Mouse (Mus musculus) forebrain, embryonic 16.5 days (tissue): ENCODE measurements at regions not wholly inside any gene's neighbourhood (a gene's known extent, or its start where the extent isn't known, plus 50 kb on each side); places are given as distances from the start of the nearest gene placed in this dataset. TPM values are rescaled to one million over a fixed set of nuclear protein-coding genes. Genes with fewer than 3 reads are reported as not detected.

Experiments
- ATAC-seq: fragments of 200-750 bp; cut with Nextera tagmentation; 2 replicates; pipeline ENCODE4 v1.8.0; 2017; ENCODE audit warnings: mild to moderate bottlenecking, moderate library complexity
- H3K27ac ChIP-seq: fragments of 300-500 bp; sonication (generic); 2 replicates; pipeline ENCODE4 v1.5.1; 2014; ENCODE audit warnings: low read length, control low read depth
- H3K27me3 ChIP-seq: fragments of 300-500 bp; sonication (generic); replicated peaks from 2 replicates; pipeline ENCODE4 v1.6.1; 2014; ENCODE audit warnings: low read length; ENCODE audit not compliant: control insufficient read depth, insufficient read depth
- H3K36me3 ChIP-seq: fragments of 300-500 bp; sonication (generic); 2 replicates; pipeline ENCODE4 v1.6.1; 2014; ENCODE audit not compliant: control insufficient read depth, insufficient read depth
- H3K4me1 ChIP-seq: fragments of 300-500 bp; sonication (generic); replicated peaks from 2 replicates; pipeline ENCODE4 v1.6.1; 2014; ENCODE audit warnings: low read length; ENCODE audit not compliant: control insufficient read depth, insufficient read depth
- H3K4me2 ChIP-seq: fragments of 300-500 bp; sonication (generic); 2 replicates; pipeline ENCODE4 v1.6.1; 2014; ENCODE audit warnings: mild to moderate bottlenecking, low read length, control low read depth
- H3K4me3 ChIP-seq: fragments of 300-500 bp; sonication (generic); replicated peaks from 2 replicates; pipeline ENCODE4 v1.5.1; 2014; ENCODE audit warnings: mild to moderate bottlenecking, low read length, control low read depth
- H3K9ac ChIP-seq: fragments of 300-500 bp; sonication (generic); replicated peaks from 2 replicates; pipeline ENCODE4 v1.6.1; 2014; ENCODE audit warnings: low read depth, low read length, control low read depth
- H3K9me3 ChIP-seq: fragments of 300-500 bp; sonication (generic); 2 replicates; pipeline ENCODE4 v1.6.1; 2016; ENCODE audit warnings: low read length; ENCODE audit not compliant: control insufficient read depth
- WGBS: fragments of 180-500 bp; shearing (Covaris S2); extraction: QIAGEN DNeasy Blood & Tissue Kit; methylation state at CpG from one replicate; pipeline ENCODE4 v1.1.7; 2014; 5-methylcytosine and 5-hydroxymethylcytosine counted together
- microRNA-seq: library from miRNA; unstranded; fragments of <30 nt; microRNA quantifications from one replicate; pipeline ENCODE4, GENCODE M21; 2017

GRCm38 (mm10) chr13:28416231-28416630 is 158.9 kb downstream of the Gm11361 start:
- H3K4me2 ChIP-seq = peak overlapping the region; percentile 61
- peaks cover 60% of the 10 kb centered on the region for H3K4me1 ChIP-seq
- H3K27ac ChIP-seq = peak overlapping the region; percentile 95
- peak overlapping the region; percentile 39 for H3K4me3 ChIP-seq
- peak; percentile 88 for ATAC-seq
- H3K9ac ChIP-seq = peak overlapping the region; percentile 57
- no peaks in the 10 kb centered on the region for H3K9me3 ChIP-seq
- H3K27me3 ChIP-seq = no peaks in the 10 kb centered on the region
- 1% methylated on average over 6 of the region's 6 CpGs for WGBS
- H3K36me3 ChIP-seq = no peaks in the 10 kb centered on the region

GRCm38 (mm10) chr13:28415769-28416168 is 158.4 kb downstream of the Gm11361 start:
- Histone ChIP-seq H3K4me3 (peak overlapping the region; percentile 20), H3K27ac (peak overlapping the region; percentile 95), H3K9me3 (no peaks in the 10 kb centered on the region), H3K36me3 (no peaks in the 10 kb centered on the region), H3K4me2 (peak overlapping the region; percentile 61), H3K27me3 (no peaks in the 10 kb centered on the region), H3K4me1 (peaks cover 58% of the 10 kb centered on the region), H3K9ac (0 out of 2 replicates have a peak overlapping the region, but pooled peaks have one; percentile 33)
- 9% methylated on average over 1 of the region's 1 CpGs for WGBS
- peak; percentile 25 for ATAC-seq

- Histone ChIP-seq H3K27ac (peak overlapping the region; percentile 47; the same call in 1 of the 2 replicates), H3K36me3 (no peaks in the 10 kb centered on the region), H3K27me3 (no peaks in the 10 kb centered on the region), H3K9me3 (no peaks in the 10 kb centered on the region), H3K4me2 (no peak overlapping the region), H3K4me1 (peaks cover 17% of the 10 kb centered on the region), H3K9ac (no peak overlapping the region), H3K4me3 (no peak overlapping the region)
- ATAC-seq = peak; percentile 64
- 6% methylated on average over 2 of the region's 2 CpGs for WGBS
These were observed 153.0 kb downstream of the Gm11361 start for GRCm38 (mm10) chr13:28410324-28410723.

GRCm38 (mm10) chr13:28409609-28409902 is 152.2 kb downstream of the Gm11361 start:
- WGBS = 4% methylated on average over 1 of the region's 1 CpGs
- Histone ChIP-seq H3K4me3 (no peak overlapping the region), H3K27ac (0 out of 2 replicates have a peak overlapping the region, but pooled peaks have one; percentile 12), H3K9me3 (no peaks in the 10 kb centered on the region), H3K27me3 (no peaks in the 10 kb centered on the region), H3K9ac (no peak overlapping the region), H3K4me2 (no peak overlapping the region), H3K4me1 (peaks cover 10% of the 10 kb centered on the region), H3K36me3 (no peaks in the 10 kb centered on the region)
- peak; percentile 45; the same call in 1 of the 2 replicates for ATAC-seq

DNA sequence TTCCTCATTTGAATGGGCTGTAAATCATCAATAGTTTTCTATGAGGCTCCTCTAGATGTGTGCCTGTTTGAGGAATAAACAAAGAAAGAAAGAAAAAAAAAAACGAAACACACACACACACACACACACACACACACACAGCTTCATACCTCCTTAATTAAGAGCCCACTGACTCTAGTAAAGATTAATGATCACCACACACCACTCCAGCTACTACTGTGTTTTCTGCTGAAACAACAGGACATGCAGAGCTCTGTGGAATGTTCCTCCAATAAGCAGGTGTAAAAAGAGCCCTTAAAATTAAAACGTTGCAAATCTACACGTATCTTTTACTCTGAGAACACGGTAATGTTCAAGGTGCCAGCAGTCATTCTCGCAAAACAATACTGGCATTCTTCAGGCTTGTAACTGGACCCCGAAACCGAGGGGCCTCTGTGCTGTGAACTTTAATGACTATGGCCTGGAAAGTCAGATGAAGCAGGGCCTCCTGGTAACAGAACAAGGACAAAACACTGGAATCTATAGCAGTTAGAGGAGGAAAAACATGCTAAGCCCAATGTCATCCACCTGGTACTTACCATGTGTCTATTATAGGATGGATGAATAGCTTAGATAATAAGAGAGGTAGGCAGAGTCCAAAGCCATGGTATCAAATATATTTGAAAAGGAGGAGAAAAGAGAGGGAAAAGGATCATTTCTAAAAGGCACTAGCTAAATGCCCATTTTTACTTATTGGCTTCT is 151.7 kb downstream of the Gm11361 start:
- Histone ChIP-seq H3K27me3 (no peaks in the 10 kb centered on the region), H3K36me3 (no peaks in the 10 kb centered on the region), H3K27ac (no peak overlapping the region; the same call in 1 of the 2 replicates), H3K9me3 (no peaks in the 10 kb centered on the region), H3K4me1 (peaks cover 10% of the 10 kb centered on the region; the same call in 1 of the 2 replicates), H3K4me3 (no peak overlapping the region), H3K9ac (no peak overlapping the region), H3K4me2 (no peak overlapping the region)
- ATAC-seq = peak; percentile 34; the same call in 1 of the 2 replicates
- WGBS = 15% methylated on average over 7 of the region's 7 CpGs

GRCm38 (mm10) chr13:28400459-28400858 is 143.1 kb downstream of the Gm11361 start:
- no peak for ATAC-seq
- Histone ChIP-seq H3K9me3 (no peaks in the 10 kb centered on the region), H3K36me3 (no peaks in the 10 kb centered on the region), H3K4me3 (no peak overlapping the region), H3K27ac (no peak overlapping the region), H3K27me3 (no peaks in the 10 kb centered on the region), H3K9ac (no peak overlapping the region), H3K4me2 (no peak overlapping the region), H3K4me1 (peaks cover 6% of the 10 kb centered on the region)
- 19% methylated on average over 7 of the region's 7 CpGs for WGBS

Small RNA genes in the stretch of these regions (microRNA-seq; reads per million reads assigned to microRNA genes)
- gene Mir6368 = not detected
